Mouse (Mus musculus) embryonic fibroblast, embryonic 13.5 days (primary cell): Measurements from ENCODE around the gene Cldn10. TPM values are rescaled to one million over a fixed set of nuclear protein-coding genes. Genes with fewer than 3 reads are reported as not detected.

Experiments
- H3K27ac ChIP-seq: 2 replicates; pipeline ENCODE4 v1.5.1; 2012; ENCODE audit warnings: low read length, control low read depth, inconsistent platforms; ENCODE audit not compliant: insufficient read depth
- H3K4me1 ChIP-seq: 2 replicates; pipeline ENCODE4 v1.6.1; 2011; ENCODE audit warnings: low read length; ENCODE audit not compliant: control insufficient read depth, insufficient read depth
- H3K4me3 ChIP-seq: 2 replicates; pipeline ENCODE4 v1.5.1; 2011; ENCODE audit warnings: mild to moderate bottlenecking, control low read depth, low read length; ENCODE audit not compliant: insufficient read depth
- CTCF ChIP-seq: IDR thresholded peaks from 2 replicates; pipeline ENCODE4 v1.5.1; 2011; ENCODE audit warnings: mild to moderate bottlenecking, control low read depth, low read length, moderate library complexity, borderline replicate concordance; ENCODE audit not compliant: insufficient read depth
- POLR2A ChIP-seq: IDR thresholded peaks from 2 replicates; pipeline ENCODE4 v1.6.1; 2011; ENCODE audit warnings: low read depth, mild to moderate bottlenecking, control low read depth, low read length, moderate library complexity
- polyA plus RNA-seq: library from polyadenylated mRNA; stranded (reverse); fragments of >200 nt; gene quantifications from 2 replicates; pipeline ENCODE4 v1.2.4, GENCODE M21; 2011; ENCODE audit warnings: low read depth; ENCODE audit not compliant: missing spikeins, insufficient read length

Gene Cldn10
- polyA plus RNA-seq, 1 experiment: not detected

DNA sequence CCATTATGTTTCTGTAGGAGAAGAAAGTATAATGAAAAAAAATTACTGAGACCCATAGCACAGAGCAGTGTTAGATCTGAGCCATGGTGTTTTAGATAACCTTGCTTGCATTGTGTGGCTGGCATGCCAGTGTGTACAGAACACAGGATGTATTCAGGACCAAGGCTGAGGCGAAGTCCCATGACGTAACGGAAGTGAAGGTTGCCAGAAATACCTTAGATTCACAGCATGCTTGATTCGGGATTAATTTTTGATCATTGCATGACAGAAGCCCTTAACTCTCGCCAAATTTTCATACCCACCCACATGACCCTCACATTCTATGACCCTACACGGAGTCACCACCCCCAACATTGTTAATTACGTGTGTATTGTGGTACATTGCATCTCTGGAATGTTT lies 22.4 kb upstream of the Cldn10 start:
- no peak overlapping the region for H3K27ac ChIP-seq
- TF ChIP-seq CTCF (no peak), POLR2A (no peak)
- no peak overlapping the region for H3K4me3 ChIP-seq
- peaks cover 4% of the 10 kb centered on the region; the same call in 1 of the 2 replicates for H3K4me1 ChIP-seq

DNA sequence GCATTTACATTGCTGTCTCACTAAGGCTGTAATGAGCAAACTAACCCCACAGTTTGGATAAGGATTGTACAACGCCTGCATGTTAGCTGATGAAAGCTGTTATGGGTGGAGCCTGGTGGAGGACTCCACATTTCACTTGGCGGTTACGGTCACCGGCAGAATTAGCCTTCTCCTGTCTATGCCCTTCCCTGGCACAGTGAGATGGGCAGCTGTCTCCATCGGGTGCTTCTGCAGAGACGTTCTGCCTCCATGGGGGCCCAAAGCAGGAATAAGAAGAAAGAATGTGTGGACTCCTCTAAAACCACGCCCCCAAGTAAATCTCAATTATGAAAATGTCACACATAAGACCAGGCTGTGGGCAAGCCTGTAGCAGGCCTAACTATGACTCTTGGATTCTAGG lies 21.8 kb upstream of the Cldn10 start:
- TF ChIP-seq CTCF (no peak), POLR2A (no peak)

DNA sequence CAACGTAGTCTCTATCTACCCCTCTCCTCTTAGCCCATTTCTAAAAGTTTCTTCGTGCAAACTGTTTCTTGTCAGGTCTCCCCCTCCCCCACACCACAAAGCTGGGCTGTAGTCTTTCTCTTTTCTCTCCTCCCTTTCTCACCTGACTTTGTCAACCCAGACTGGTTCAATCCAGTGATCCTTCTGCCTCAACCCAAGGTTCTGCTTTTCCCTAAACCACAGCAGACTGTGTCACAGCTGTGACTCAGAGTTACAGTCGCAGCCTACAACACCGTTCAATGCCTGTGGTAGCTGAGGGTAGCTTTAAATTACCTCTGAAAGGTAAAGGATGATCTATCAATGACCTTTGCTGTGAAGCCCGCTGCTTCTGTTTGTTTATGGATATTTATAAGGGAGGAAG lies 21.3 kb upstream of the Cldn10 start:
- Histone ChIP-seq H3K4me3 (no peak overlapping the region), H3K27ac (no peak overlapping the region), H3K4me1 (peaks cover 4% of the 10 kb centered on the region; the same call in 1 of the 2 replicates)
- no peak for TF ChIP-seq CTCF
- no peak for TF ChIP-seq POLR2A

More for the DNA sequence above, 21.8 kb upstream of the Cldn10 start:
- Histone ChIP-seq H3K4me3 (no peak overlapping the region), H3K4me1 (peaks cover 4% of the 10 kb centered on the region; the same call in 1 of the 2 replicates), H3K27ac (no peak overlapping the region)

DNA sequence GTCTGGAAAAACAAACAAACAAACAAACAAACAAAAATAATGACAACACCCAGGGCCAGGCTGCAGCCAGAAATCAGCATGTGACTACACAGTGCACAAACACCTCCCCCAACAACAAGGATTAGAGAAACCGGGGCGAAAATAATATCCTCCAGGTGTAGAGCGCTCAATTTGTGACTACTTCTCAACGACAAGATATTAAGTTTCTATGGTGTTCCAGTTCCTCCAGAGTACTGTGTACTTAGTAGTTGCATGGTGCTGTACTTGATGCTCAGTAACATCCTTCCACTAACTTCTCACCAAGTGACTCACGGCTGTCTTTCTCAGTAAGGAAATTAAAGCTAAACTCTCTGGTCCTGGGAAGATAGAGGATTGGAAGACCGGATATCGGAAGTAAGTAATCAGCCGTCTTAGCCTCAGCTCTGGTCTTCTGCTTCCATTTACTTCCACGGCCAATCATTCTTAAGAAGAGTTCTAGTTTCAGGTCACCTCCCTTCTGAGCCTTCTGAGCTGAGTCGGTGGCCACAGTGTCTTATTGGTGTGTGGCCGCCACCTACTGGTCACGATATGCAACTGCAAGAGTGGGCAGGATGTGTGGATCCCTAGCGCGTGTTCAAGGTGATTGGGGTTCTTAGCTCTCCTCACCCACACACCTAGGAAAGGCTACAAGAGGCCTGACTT lies 19.9 kb upstream of the Cldn10 start:
- Histone ChIP-seq H3K27ac (no peak overlapping the region), H3K4me3 (no peak overlapping the region), H3K4me1 (peaks cover 4% of the 10 kb centered on the region; the same call in 1 of the 2 replicates)
- TF ChIP-seq CTCF (peak; percentile 97), POLR2A (no peak)

DNA sequence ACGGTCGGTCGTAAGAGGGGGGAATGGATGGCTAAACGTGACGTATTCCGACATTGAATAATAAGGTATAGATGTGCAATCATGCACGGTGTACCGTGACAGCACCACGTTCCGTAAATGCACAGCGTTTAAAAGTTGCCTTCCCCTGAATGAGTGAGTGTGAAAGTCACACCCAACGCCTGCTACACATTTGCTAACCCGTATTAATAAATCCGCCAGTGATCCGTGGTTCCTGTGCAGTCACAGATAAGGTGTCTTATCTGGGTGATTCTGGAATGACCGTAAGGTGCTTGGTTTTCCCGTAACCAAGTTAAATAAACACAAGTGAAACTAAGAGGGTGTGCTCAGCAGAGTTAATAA lies 19.4 kb upstream of the Cldn10 start:
- TF ChIP-seq CTCF (no peak), POLR2A (no peak)
- Histone ChIP-seq H3K4me3 (no peak overlapping the region), H3K4me1 (peaks cover 4% of the 10 kb centered on the region; the same call in 1 of the 2 replicates), H3K27ac (no peak overlapping the region)

DNA sequence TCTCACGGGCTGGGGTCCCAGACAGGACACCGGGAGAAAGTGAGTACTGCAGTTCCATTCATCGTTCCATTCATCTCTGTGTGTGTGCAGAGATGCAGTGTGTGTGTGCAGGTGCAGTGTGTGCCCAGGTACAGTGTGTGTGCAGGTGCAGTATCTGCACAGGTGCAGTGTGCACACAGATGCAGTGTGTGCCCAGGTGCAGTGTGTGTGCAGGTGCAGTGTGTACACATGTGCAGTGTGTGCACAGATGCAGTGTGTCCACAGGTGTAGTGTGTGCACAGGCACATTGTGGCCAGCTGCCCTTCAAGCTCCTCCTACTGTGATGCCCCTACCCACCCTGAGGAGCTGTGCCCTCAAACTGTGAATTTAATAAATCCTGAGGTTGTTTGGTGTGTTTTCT lies 14.0 kb upstream of the Cldn10 start:
- H3K27ac ChIP-seq: no peak overlapping the region
- no peak for TF ChIP-seq POLR2A
- TF ChIP-seq CTCF: no peak
- no peak overlapping the region for H3K4me3 ChIP-seq
- no peaks in the 10 kb centered on the region for H3K4me1 ChIP-seq

DNA sequence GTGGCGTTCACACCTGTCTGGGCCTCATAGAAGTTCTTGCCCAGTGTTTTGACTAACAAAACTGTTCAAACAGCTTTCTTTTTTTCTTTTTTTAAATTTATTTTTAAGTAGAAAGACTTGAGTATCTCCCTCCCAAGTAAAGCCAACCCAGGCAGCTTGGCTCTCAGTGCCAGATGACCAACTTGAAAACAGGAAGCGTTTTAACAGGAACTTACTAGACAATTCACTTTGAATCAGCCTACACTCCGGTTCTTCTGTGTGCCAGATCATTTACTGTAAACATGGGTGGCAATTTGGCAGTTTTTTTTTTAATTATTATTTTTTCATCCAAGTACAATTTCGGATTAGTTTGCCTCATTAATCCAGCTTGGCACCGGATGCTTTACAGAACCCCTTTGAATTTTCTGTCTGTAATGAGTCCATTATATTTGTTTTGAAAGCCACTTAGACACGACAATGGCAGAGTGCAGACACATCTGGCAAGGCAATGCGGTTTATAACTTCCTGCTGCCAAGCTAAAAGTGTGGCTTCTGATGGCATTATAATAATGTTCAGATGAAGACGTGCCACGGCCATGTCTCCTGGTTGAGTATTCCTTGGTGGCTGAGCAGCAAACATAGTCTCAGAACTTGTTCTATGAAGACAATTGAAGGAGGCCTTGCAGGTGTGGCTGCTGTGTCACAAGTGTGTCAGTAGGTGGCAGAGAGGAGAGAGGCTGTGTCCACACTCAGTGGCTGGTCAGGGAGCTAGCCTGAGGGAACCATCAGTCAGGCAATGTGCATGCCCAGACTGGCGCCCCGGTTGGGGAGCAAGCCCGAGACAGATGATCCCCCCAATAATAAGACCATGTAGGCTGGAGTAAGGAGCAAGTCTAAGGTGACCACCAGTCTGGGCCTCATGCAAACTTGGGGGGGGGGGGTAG lies 12.9 kb upstream of the Cldn10 start:
- no peak for TF ChIP-seq POLR2A
- TF ChIP-seq CTCF: peak; percentile 54; the same call in 1 of the 2 replicates
- Histone ChIP-seq H3K27ac (no peak overlapping the region), H3K4me3 (no peak overlapping the region)

DNA sequence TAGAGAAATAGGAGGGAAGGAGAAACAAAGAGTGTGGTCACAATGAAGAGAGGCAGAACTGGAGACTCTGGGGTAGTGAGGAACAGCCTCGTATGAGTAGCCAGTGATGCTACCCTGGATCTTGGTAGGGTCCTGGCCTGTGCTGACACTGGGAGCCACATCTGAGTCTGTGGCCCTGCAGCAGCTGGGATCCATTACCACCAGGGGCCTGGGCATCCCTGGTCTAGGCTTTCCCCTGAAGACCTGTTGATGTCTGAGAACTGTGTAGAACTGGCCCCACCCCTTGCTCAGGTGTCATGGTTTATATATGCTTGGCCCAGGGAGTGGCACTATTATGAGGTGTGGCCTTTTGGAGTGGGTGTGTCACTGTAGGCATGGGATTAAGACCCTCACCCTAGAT lies 12.2 kb upstream of the Cldn10 start:
- Histone ChIP-seq H3K27ac (no peak overlapping the region), H3K4me3 (no peak overlapping the region), H3K4me1 (no peaks in the 10 kb centered on the region)
- no peak for TF ChIP-seq POLR2A
- TF ChIP-seq CTCF: no peak

More for the DNA sequence above, 12.9 kb upstream of the Cldn10 start:
- H3K4me1 ChIP-seq: no peaks in the 10 kb centered on the region

DNA sequence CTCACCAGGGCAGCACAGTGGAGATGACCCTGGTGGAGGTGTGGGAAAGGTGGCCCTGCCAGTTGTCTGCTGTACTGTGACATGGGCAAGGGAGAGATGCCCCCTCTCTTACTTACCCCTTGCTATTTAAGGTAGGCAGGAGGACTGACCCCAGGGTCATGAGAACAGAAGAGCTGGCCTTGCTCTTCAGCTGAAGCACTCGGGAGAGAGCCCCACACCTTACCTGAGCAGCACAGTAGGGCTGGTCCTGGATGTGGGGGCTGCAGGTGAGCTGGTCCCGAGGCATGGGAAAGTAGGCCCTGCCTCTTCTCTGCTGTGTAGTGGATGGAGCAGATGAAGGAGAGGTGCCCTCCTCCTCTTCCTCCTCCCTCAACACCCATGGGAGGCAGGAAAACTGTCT lies 11.3 kb upstream of the Cldn10 start:
- no peak for TF ChIP-seq CTCF
- no peak for TF ChIP-seq POLR2A
- no peak overlapping the region for H3K27ac ChIP-seq
- H3K4me1 ChIP-seq: no peaks in the 10 kb centered on the region
- H3K4me3 ChIP-seq: no peak overlapping the region

DNA sequence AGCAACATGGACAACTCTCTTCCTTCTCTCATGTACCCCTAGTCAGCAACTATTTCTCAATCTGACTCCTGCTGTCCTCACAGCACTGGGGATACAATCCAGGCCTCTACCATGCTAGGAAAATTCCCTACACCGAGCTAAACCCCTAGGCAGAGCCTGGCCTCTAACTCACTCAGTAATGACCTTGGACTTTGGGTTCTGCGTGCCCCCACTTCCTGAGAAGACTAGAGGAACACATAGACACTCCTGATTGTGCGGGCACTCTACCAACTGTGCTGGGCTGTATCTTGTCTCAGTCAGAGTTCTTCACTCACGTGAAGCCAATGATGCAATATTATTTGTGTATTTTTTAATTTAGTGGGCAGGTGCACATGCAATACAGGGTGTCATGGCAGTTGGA lies 10.2 kb upstream of the Cldn10 start:
- Histone ChIP-seq H3K4me1 (no peaks in the 10 kb centered on the region), H3K4me3 (no peak overlapping the region), H3K27ac (no peak overlapping the region)
- TF ChIP-seq POLR2A: no peak
- no peak for TF ChIP-seq CTCF
